Mouse (Mus musculus): Measurements from ENCODE around the gene Zswim5.
"Not testable (repeated sequence)": the region's sequence is repeated elsewhere in the genome, so short reads cannot be mapped to it uniquely, and the experiment has no call there.

The Zswim5 gene

GRCm38 (mm10) chr4:116876995-116877728 is at the start of gene Zswim5:
Gene Zswim5 (plus strand): TSS chr4:116877376.
- in situ Hi-C loops (cut with MboI; ENCODE audit: unreplicated experiment in 2 of 2) = no loop called here

DNA sequence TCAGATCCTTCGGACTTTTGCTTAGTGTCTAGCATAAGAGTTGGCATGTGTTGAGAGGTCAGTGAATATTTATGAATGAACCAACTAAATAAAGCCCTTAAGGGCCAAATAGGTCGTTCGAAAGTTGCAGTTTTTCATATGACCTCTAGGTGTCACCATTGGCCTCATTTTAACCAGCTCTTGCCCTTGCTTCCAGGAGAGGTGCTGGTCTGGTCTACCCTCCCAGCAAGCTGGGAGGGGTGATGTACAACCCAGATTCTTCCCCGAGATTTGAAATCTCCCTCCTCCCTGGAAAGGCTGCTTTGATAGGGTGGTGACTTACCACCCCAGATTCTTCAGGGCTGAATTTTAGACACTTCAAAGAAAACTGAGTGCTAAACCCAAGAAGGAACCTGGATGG is 49.4 kb upstream of the Zswim5 start:
- in situ Hi-C loops (cut with MboI; ENCODE audit: unreplicated experiment in 2 of 2) = loop anchor here (5.0 to 10.0 kb wide), 3 partner anchors 164 to 387 kb away; partner anchors contain the start of gene Urod (in 1 of the 2)

GRCm38 (mm10) chr4:116829364-116830069 is 47.7 kb upstream of the Zswim5 start:
- in situ Hi-C loops (cut with MboI; ENCODE audit: unreplicated experiment in 2 of 2) = loop anchor here (5.0 to 10.0 kb wide), 3 partner anchors 163 to 385 kb away; partner anchors contain the start of gene Urod (in 2 of the 2)

DNA sequence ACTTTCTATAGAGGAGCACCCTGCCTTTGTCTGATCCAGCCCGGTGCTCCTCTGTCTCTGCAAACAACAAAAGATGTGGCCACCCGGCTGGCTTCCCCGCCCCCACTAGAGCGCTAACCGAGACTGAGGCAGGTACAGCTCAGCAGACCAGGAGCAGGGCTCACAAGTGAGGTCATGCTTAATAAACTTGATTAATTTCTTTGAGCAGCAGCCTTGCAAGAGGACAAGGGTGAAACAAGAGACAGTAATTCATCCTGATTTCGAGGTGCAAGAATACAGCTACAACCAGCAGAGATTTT is 47.2 kb upstream of the Zswim5 start:
- in situ Hi-C loops (cut with MboI; ENCODE audit: unreplicated experiment in 2 of 2) = loop anchor here in 1 of 2 experiments (5.0 to 10.0 kb wide), 2 partner anchors 162 to 385 kb away; partner anchors contain the start of gene Urod

- in situ Hi-C loops (cut with MboI; ENCODE audit: unreplicated experiment in 2 of 2) = loop anchor here in 1 of 2 experiments (10.0 kb wide), 1 partner anchor 376 kb away; no protein-coding TSS in a partner anchor
Measured at GRCm38 (mm10) chr4:116838999-116839398, 38.2 kb upstream of the Zswim5 start.

GRCm38 (mm10) chr4:116840096-116840495 is 37.1 kb upstream of the Zswim5 start:
- in situ Hi-C loops (cut with MboI; ENCODE audit: unreplicated experiment in 2 of 2) = not testable (repeated sequence)

- in situ Hi-C loops (cut with MboI; ENCODE audit: unreplicated experiment in 2 of 2) = no loop called here
Measured at GRCm38 (mm10) chr4:116840841-116841240, 36.3 kb upstream of the Zswim5 start.

GRCm38 (mm10) chr4:116844324-116844723 is 32.9 kb upstream of the Zswim5 start:
- in situ Hi-C loops (cut with MboI; ENCODE audit: unreplicated experiment in 2 of 2) = no loop called here

DNA sequence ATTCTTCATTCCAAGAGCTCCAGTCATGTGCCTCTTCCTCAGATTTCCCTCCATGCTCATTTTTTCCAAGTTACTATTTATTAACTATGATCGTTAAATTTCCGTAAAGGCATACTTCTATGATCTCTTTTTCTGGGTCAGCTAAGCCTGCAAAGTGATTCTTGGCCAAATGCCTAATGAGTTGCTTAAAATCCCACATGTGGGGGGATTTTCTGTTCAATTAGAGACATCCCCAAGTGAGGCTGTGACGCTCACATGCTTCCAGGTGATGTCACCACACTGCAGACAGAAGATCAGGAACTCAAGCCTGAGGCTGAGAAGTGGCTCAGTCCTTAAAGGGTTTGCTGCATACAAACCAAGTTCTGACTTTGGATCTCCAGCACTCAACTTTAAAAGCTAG is 27.3 kb upstream of the Zswim5 start:
- in situ Hi-C loops (cut with MboI; ENCODE audit: unreplicated experiment in 2 of 2) = no loop called here

- in situ Hi-C loops (cut with MboI; ENCODE audit: unreplicated experiment in 2 of 2) = no loop called here
Measured at GRCm38 (mm10) chr4:116854286-116854685, 22.9 kb upstream of the Zswim5 start.

DNA sequence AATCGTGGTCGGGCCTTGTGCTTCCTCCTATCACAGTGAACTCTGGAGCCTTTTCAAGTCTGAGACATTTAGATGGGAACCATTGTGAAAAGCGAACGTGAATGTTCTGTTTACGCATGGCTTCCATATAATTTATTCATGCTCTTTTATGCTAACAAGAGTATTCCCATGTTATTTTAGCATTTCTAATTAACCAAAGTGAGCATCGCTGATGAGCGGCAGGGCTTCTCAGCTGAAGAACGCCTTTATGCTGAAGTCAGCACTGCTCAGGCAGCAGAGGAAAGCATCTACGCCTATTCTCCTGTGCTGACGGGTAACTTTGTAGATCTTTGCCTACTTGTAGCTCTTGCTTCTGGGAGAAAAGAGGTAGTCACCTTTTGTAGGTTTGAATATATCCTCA is 20.0 kb upstream of the Zswim5 start:
- in situ Hi-C loops (cut with MboI; ENCODE audit: unreplicated experiment in 2 of 2) = no loop called here

DNA sequence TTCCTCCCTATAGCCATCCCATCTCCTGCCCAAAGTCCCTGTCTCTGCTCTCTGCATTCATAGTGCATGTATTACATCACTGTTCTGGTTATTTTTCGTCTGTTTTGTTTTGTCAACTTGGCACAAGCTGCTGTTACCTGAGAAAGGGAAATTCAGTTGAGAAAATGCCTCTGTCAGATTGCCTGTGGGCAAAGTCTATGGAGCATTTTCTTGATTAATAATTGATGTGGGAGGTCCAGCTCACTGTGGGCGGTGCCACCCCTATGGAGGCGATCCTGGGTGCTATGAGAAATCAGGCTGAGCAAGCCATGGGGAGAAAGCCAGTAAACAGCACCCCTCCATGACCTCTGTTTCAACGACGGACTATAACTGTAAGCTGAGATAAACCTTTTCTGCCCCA is 17.5 kb upstream of the Zswim5 start:
- in situ Hi-C loops (cut with MboI; ENCODE audit: unreplicated experiment in 2 of 2) = no loop called here

DNA sequence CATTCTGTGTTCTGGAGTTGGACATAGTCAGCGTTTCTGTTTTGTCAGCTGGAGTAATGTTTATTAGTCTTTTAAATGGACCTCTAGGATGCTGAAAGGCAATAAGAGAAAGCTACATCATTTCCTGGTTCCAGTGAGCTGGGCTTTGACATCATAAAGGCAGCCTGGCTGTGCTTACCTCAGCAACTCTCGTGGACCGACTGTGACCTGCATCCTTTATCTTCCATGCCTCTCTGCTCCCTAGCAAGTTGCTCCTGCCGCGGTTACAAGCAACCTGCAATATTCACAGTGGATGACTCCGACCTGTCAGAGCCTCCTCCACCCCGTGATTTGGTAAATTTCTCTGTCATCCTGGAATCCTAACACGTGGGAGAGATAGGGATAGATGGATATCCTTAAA is 15.2 kb upstream of the Zswim5 start:
- in situ Hi-C loops (cut with MboI; ENCODE audit: unreplicated experiment in 2 of 2) = no loop called here

- in situ Hi-C loops (cut with MboI; ENCODE audit: unreplicated experiment in 2 of 2) = no loop called here
Measured at GRCm38 (mm10) chr4:116869898-116870297, 7.3 kb upstream of the Zswim5 start.

GRCm38 (mm10) chr4:116874595-116874994 is 2.6 kb upstream of the Zswim5 start:
- in situ Hi-C loops (cut with MboI; ENCODE audit: unreplicated experiment in 2 of 2) = no loop called here

DNA sequence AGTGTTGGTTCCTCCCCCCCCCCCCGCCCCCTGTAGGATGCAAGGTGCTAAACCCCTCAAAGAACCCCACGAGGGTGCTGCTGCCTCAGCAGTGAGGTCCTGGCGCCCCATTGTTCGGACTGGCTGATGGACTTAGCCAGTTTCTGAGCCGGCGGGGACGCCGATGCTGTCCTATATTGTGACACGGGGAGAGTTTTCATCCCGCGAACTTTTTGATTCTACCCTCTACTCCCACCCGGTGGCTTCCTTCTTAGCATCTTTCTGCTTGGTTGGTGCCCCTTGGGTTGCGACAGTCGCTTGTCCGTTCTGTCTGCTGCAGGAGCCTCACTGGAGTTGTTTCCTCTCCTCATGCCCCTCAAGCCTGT is 564 bp upstream of the Zswim5 start:
- in situ Hi-C loops (cut with MboI; ENCODE audit: unreplicated experiment in 2 of 2) = no loop called here

DNA sequence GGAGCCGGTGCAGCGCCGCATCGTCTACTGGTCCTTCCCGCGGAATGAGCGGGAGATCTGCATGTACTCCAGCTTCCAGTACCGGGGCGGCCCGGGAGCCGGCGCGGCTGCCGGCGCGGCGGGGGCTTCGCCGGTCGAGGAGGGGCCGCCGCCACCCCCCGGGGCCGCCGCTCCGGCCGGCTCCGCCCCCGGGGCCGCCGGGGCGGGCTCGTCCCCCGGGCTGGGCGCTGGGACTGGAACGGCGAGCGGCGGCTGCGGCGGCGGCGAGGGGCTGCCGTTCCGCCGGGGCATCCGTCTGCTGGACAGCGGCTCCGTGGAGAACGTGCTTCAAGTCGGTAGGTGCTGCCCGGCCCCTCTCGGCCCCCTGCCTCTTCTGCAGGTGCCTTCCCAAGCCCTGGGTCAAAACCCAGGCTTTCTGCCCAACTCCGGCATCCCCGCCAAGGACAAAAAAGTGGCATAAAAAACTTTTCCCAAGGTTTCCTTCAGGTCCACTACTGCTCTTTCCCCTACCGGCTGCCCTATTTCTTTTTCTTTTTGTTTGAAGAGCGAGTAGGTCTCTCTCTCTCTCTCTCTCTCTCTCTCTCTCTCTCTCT is 649 bp downstream of the Zswim5 start:
- in situ Hi-C loops (cut with MboI; ENCODE audit: unreplicated experiment in 2 of 2) = no loop called here

DNA sequence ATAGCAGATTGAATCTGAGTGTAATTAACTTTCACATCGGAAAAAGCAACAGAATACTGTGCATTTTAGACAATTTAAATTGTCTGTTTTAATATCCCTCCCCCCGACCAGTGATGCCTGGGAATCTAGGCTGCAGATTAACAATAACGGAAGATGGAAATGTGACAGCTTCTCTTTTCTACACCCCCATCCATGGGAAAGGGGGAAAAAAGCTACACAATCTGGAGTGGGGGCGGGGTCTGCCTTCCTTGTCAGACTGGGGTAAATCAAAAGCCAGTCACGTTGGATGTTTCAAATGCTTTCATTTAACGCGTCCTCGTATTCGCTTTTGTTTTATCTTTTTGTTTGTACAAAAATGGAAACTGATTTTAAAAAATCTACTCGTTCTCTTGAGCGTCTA is 1.3 kb downstream of the Zswim5 start:
- in situ Hi-C loops (cut with MboI; ENCODE audit: unreplicated experiment in 2 of 2) = no loop called here

- in situ Hi-C loops (cut with MboI; ENCODE audit: unreplicated experiment in 2 of 2) = no loop called here
Measured at GRCm38 (mm10) chr4:116882679-116883078, 5.5 kb downstream of the Zswim5 start.

- in situ Hi-C loops (cut with MboI; ENCODE audit: unreplicated experiment in 2 of 2) = no loop called here
Measured at GRCm38 (mm10) chr4:116894200-116895080, 17.3 kb downstream of the Zswim5 start.

All from v-Abl transformed pro-B cells (cell line).